Mouse (Mus musculus): ENCODE data around the gene B230104I21Rik. TPM values are rescaled to one million over a fixed set of nuclear protein-coding genes. Genes with fewer than 3 reads are reported as not detected.

Gene B230104I21Rik
- polyA plus RNA-seq, 1 experiment from 2014 or later = not detected

GRCm38 (mm10) chr4:154325410-154325809, 10.5 kb upstream of the B230104I21Rik start:
- WGBS = 73% methylated on average over 4 of the region's 4 CpGs
- Histone ChIP-seq H3K4me3 (no peak overlapping the region), H3K27ac (replicated peaks) (no peak overlapping the region), H3K9ac (replicated peaks) (no peak overlapping the region), H3K4me2 (replicated peaks) (no peak overlapping the region), H3K36me3 (no peaks in the 10 kb centered on the region), H3K27me3 (peaks cover 32% of the 10 kb centered on the region; the same call in 1 of the 2 replicates), H3K4me1 (0 out of 2 replicates have a peak, but pooled peaks cover 6% of the 10 kb centered on the region), H3K9me3 (no peaks in the 10 kb centered on the region)
- ATAC-seq (ENCODE audit: low FRiP score, low read depth) = no peak

- Histone ChIP-seq H3K4me2 (replicated peaks) (no peak overlapping the region), H3K36me3 (no peaks in the 10 kb centered on the region), H3K9me3 (no peaks in the 10 kb centered on the region), H3K4me1 (peaks cover 15% of the 10 kb centered on the region), H3K4me3 (no peak overlapping the region), H3K27ac (replicated peaks) (no peak overlapping the region), H3K27me3 (peaks cover 42% of the 10 kb centered on the region), H3K9ac (replicated peaks) (no peak overlapping the region)
- 5% methylated on average over 11 of the region's 20 CpGs for WGBS
- ATAC-seq (ENCODE audit: low FRiP score, low read depth) = peak; percentile 10; the same call in 1 of the 2 replicates
Observed at GRCm38 (mm10) chr4:154328431-154328830, 7.5 kb upstream of the B230104I21Rik start.

GRCm38 (mm10) chr4:154328836-154329235, 7.1 kb upstream of the B230104I21Rik start:
- H3K4me1 ChIP-seq = peaks cover 15% of the 10 kb centered on the region
- H3K9me3 ChIP-seq = no peaks in the 10 kb centered on the region
- 3% methylated on average over 6 of the region's 6 CpGs for WGBS
- no peak overlapping the region for H3K4me2 ChIP-seq (replicated peaks)
- ATAC-seq (ENCODE audit: low FRiP score, low read depth) = peak; percentile 66; the same call in 1 of the 2 replicates
- no peaks in the 10 kb centered on the region for H3K36me3 ChIP-seq
- H3K27ac ChIP-seq (replicated peaks) = no peak overlapping the region
- H3K9ac ChIP-seq (replicated peaks) = no peak overlapping the region
- no peak overlapping the region for H3K4me3 ChIP-seq
- peaks cover 42% of the 10 kb centered on the region for H3K27me3 ChIP-seq

GRCm38 (mm10) chr4:154330001-154330400, 5.9 kb upstream of the B230104I21Rik start:
- H3K4me1 ChIP-seq = peaks cover 16% of the 10 kb centered on the region
- WGBS = 92% methylated on average over 7 of the region's 7 CpGs
- no peak overlapping the region for H3K4me3 ChIP-seq
- no peak overlapping the region for H3K4me2 ChIP-seq (replicated peaks)
- peaks cover 42% of the 10 kb centered on the region for H3K27me3 ChIP-seq
- H3K9ac ChIP-seq (replicated peaks) = no peak overlapping the region
- no peaks in the 10 kb centered on the region for H3K9me3 ChIP-seq
- ATAC-seq (ENCODE audit: low FRiP score, low read depth) = no peak
- no peak overlapping the region for H3K27ac ChIP-seq (replicated peaks)
- H3K36me3 ChIP-seq = no peaks in the 10 kb centered on the region

GRCm38 (mm10) chr4:154331271-154331670, 4.7 kb upstream of the B230104I21Rik start:
- peaks cover 48% of the 10 kb centered on the region for H3K27me3 ChIP-seq
- ATAC-seq (ENCODE audit: low FRiP score, low read depth) = no peak
- H3K4me1 ChIP-seq = peaks cover 28% of the 10 kb centered on the region
- no peak overlapping the region for H3K4me3 ChIP-seq
- H3K4me2 ChIP-seq (replicated peaks) = no peak overlapping the region
- H3K27ac ChIP-seq (replicated peaks) = no peak overlapping the region
- no peaks in the 10 kb centered on the region for H3K9me3 ChIP-seq
- 46% methylated on average over 12 of the region's 12 CpGs for WGBS
- H3K9ac ChIP-seq (replicated peaks) = peak overlapping the region; percentile 37; the same call in 1 of the 2 replicates
- no peaks in the 10 kb centered on the region for H3K36me3 ChIP-seq

GRCm38 (mm10) chr4:154333300-154333699, 2.6 kb upstream of the B230104I21Rik start:
- no peak for ATAC-seq (ENCODE audit: low FRiP score, low read depth)
- Histone ChIP-seq H3K27ac (replicated peaks) (no peak overlapping the region), H3K9ac (replicated peaks) (no peak overlapping the region), H3K27me3 (peaks cover 54% of the 10 kb centered on the region), H3K4me3 (no peak overlapping the region), H3K36me3 (no peaks in the 10 kb centered on the region), H3K9me3 (no peaks in the 10 kb centered on the region), H3K4me2 (replicated peaks) (no peak overlapping the region), H3K4me1 (peaks cover 39% of the 10 kb centered on the region)
- 73% methylated on average over 8 of the region's 8 CpGs for WGBS

- no peaks in the 10 kb centered on the region for H3K36me3 ChIP-seq
- peaks cover 33% of the 10 kb centered on the region for H3K4me1 ChIP-seq
- H3K27ac ChIP-seq (replicated peaks) = no peak overlapping the region
- peak overlapping the region; percentile 42 for H3K4me2 ChIP-seq (replicated peaks)
- 68% methylated on average over 43 of the region's 48 CpGs for WGBS
- H3K9ac ChIP-seq (replicated peaks) = 0 out of 2 replicates have a peak overlapping the region, but pooled peaks have one; percentile 6
- H3K9me3 ChIP-seq = no peaks in the 10 kb centered on the region
- H3K27me3 ChIP-seq = peaks cover 54% of the 10 kb centered on the region
- no peak for ATAC-seq (ENCODE audit: low FRiP score, low read depth)
- no peak overlapping the region; the same call in 1 of the 2 replicates for H3K4me3 ChIP-seq
Observed at GRCm38 (mm10) chr4:154334699-154335402, 1.1 kb upstream of the B230104I21Rik start.

- Histone ChIP-seq H3K9ac (replicated peaks) (no peak overlapping the region), H3K27me3 (peaks cover 51% of the 10 kb centered on the region), H3K4me1 (peaks cover 25% of the 10 kb centered on the region), H3K4me2 (replicated peaks) (no peak overlapping the region), H3K9me3 (no peaks in the 10 kb centered on the region), H3K4me3 (no peak overlapping the region), H3K27ac (replicated peaks) (0 out of 2 replicates have a peak overlapping the region, but pooled peaks have one; percentile 15), H3K36me3 (0 out of 2 replicates have a peak, but pooled peaks cover 7% of the 10 kb centered on the region)
- ATAC-seq (ENCODE audit: low FRiP score, low read depth) = no peak; the same call in 1 of the 2 replicates
- WGBS = 6% methylated on average over 10 of the region's 10 CpGs
Observed at GRCm38 (mm10) chr4:154336650-154337049, 723 bp downstream of the B230104I21Rik start.

GRCm38 (mm10) chr4:154346731-154347522, 11.0 kb downstream of the B230104I21Rik start:
- Histone ChIP-seq H3K4me3 (no peak overlapping the region), H3K27me3 (peaks cover 44% of the 10 kb centered on the region), H3K9me3 (no peaks in the 10 kb centered on the region), H3K9ac (replicated peaks) (no peak overlapping the region), H3K36me3 (no peaks in the 10 kb centered on the region), H3K27ac (replicated peaks) (no peak overlapping the region), H3K4me1 (peaks cover 22% of the 10 kb centered on the region), H3K4me2 (replicated peaks) (no peak overlapping the region)
- WGBS = 33% methylated on average over 19 of the region's 19 CpGs
- no peak for ATAC-seq (ENCODE audit: low FRiP score, low read depth)

- no peak overlapping the region for H3K4me3 ChIP-seq
- H3K9ac ChIP-seq (replicated peaks) = no peak overlapping the region
- H3K27ac ChIP-seq (replicated peaks) = no peak overlapping the region
- no peaks in the 10 kb centered on the region for H3K36me3 ChIP-seq
- peaks cover 22% of the 10 kb centered on the region for H3K4me1 ChIP-seq
- H3K27me3 ChIP-seq = peaks cover 49% of the 10 kb centered on the region
- no peak overlapping the region for H3K4me2 ChIP-seq (replicated peaks)
- 67% methylated on average over 11 of the region's 11 CpGs for WGBS
- ATAC-seq (ENCODE audit: low FRiP score, low read depth) = no peak
- H3K9me3 ChIP-seq = no peaks in the 10 kb centered on the region
Observed at GRCm38 (mm10) chr4:154348197-154348786, 12.4 kb downstream of the B230104I21Rik start.

GRCm38 (mm10) chr4:154352246-154352645, 16.3 kb downstream of the B230104I21Rik start:
- Histone ChIP-seq H3K4me3 (no peak overlapping the region), H3K9me3 (no peaks in the 10 kb centered on the region), H3K27me3 (peaks cover 40% of the 10 kb centered on the region), H3K4me1 (peaks cover 13% of the 10 kb centered on the region), H3K4me2 (replicated peaks) (no peak overlapping the region), H3K27ac (replicated peaks) (no peak overlapping the region), H3K9ac (replicated peaks) (no peak overlapping the region), H3K36me3 (no peaks in the 10 kb centered on the region)
- 64% methylated on average over 13 of the region's 13 CpGs for WGBS
- no peak for ATAC-seq (ENCODE audit: low FRiP score, low read depth)

GRCm38 (mm10) chr4:154355408-154355807, 19.5 kb downstream of the B230104I21Rik start:
- Histone ChIP-seq H3K27ac (replicated peaks) (no peak overlapping the region), H3K4me2 (replicated peaks) (no peak overlapping the region), H3K4me3 (no peak overlapping the region), H3K9ac (replicated peaks) (no peak overlapping the region), H3K4me1 (peaks cover 14% of the 10 kb centered on the region), H3K36me3 (no peaks in the 10 kb centered on the region), H3K27me3 (peaks cover 42% of the 10 kb centered on the region), H3K9me3 (no peaks in the 10 kb centered on the region)
- no peak for ATAC-seq (ENCODE audit: low FRiP score, low read depth)
- WGBS = 97% methylated on average over 5 of the region's 5 CpGs
